Comparison of ENCODE assay signal across 11 mouse cellular contexts in genomic region chr4:80907973-80908372, GRCm38 (mm10).
"Had no signal": no experiment of that assay in that cellular context is flagged by ENCODE, and none has a peak within 500 bp of the region (broad histone marks: within the 10 kb centered on the region; RNA-seq: fewer than 3 reads in every experiment).

No protein-coding gene starts in this region.

- DNase-seq: kidney, adult 18-20 months; kidney, postnatal 10 days; left cerebral cortex, postnatal 4 days; thymus, postnatal 25 days had no signal

- ATAC-seq: hindbrain, postnatal 0 days; intestine, embryonic 15.5 days; midbrain, embryonic 13.5 days had no signal

- H3K9me3 ChIP-seq: intestine, embryonic 15.5 days; limb, embryonic 13.5 days; liver, embryonic 15.5 days; midbrain, embryonic 13.5 days; neural tube, embryonic 15.5 days had no signal

- H3K9ac ChIP-seq: intestine, embryonic 15.5 days; limb, embryonic 13.5 days; liver, embryonic 15.5 days; midbrain, embryonic 13.5 days; neural tube, embryonic 15.5 days had no signal

- H3K4me1 ChIP-seq: intestine, embryonic 15.5 days had no signal

- H3K4me2 ChIP-seq: intestine, embryonic 15.5 days; limb, embryonic 13.5 days; liver, embryonic 11.5 days; liver, embryonic 15.5 days; midbrain, embryonic 13.5 days; neural tube, embryonic 15.5 days had no signal

- H3K27me3 ChIP-seq: intestine, embryonic 15.5 days; limb, embryonic 13.5 days; midbrain, embryonic 13.5 days had no signal

- H3K27ac ChIP-seq: hindbrain, postnatal 0 days; intestine, embryonic 15.5 days; limb, embryonic 13.5 days; liver, embryonic 15.5 days; midbrain, embryonic 13.5 days; neural tube, embryonic 15.5 days had no signal

- H3K4me3 ChIP-seq: intestine, embryonic 15.5 days; limb, embryonic 13.5 days; liver, embryonic 15.5 days; midbrain, embryonic 13.5 days; neural tube, embryonic 15.5 days had no signal

- H3K36me3 ChIP-seq: intestine, embryonic 15.5 days; limb, embryonic 13.5 days; liver, embryonic 15.5 days; midbrain, embryonic 13.5 days; neural tube, embryonic 15.5 days had no signal
